Mouse (Mus musculus): ENCODE measurements around the gene Tnnt3.

GRCm38 (mm10) chr7:142462190-142462589, 36.4 kb upstream of the Tnnt3 start:
- TF ChIP-seq POLR2A (IDR thresholded peaks at IDR 0.05; ENCODE audit: control insufficient read depth, extremely low read depth, insufficient read depth, low read length, poor library complexity) (no peak), CTCF (IDR thresholded peaks at IDR 0.05; ENCODE audit: borderline replicate concordance, control insufficient read depth, extremely low read depth, insufficient read depth, low read length, poor library complexity) (no peak)

Data from thymus, adult 2 months (tissue).